Mouse (Mus musculus) midbrain, embryonic 12.5 days (tissue): ENCODE measurements around the gene Tectb. TPM values are rescaled to one million over a fixed set of nuclear protein-coding genes. Genes with fewer than 3 reads are reported as not detected.

Source experiments
- ATAC-seq: fragments of 200-750 bp; cut with Nextera tagmentation; 2 replicates; pipeline ENCODE4 v1.8.0; 2017; ENCODE audit warnings: low read depth, moderate TSS enrichment, moderate library complexity; ENCODE audit not compliant: low FRiP score
- H3K27ac ChIP-seq: fragments of 300-500 bp; sonication (generic); replicated peaks from 2 replicates; pipeline ENCODE4 v1.5.1; 2016; ENCODE audit warnings: mild to moderate bottlenecking
- H3K27me3 ChIP-seq: fragments of 300-500 bp; sonication (generic); 2 replicates; pipeline ENCODE4 v1.6.1; 2016; ENCODE audit warnings: mild to moderate bottlenecking
- H3K36me3 ChIP-seq: fragments of 300-500 bp; sonication (generic); 2 replicates; pipeline ENCODE4 v1.6.1; 2016
- H3K4me1 ChIP-seq: fragments of 300-500 bp; sonication (generic); 2 replicates; pipeline ENCODE4 v1.6.1; 2016
- H3K4me2 ChIP-seq: fragments of 300-500 bp; sonication (generic); replicated peaks from 2 replicates; pipeline ENCODE4 v1.6.1; 2016; ENCODE audit warnings: mild to moderate bottlenecking, moderate library complexity
- H3K4me3 ChIP-seq: fragments of 300-500 bp; sonication (generic); 2 replicates; pipeline ENCODE4 v1.5.1; 2016; ENCODE audit warnings: mild to moderate bottlenecking
- H3K9ac ChIP-seq: fragments of 300-500 bp; sonication (generic); replicated peaks from 2 replicates; pipeline ENCODE4 v1.6.1; 2016; ENCODE audit warnings: mild to moderate bottlenecking, moderate library complexity
- H3K9me3 ChIP-seq: fragments of 300-500 bp; sonication (generic); 2 replicates; pipeline ENCODE4 v1.6.1; 2016; ENCODE audit warnings: mild to moderate bottlenecking
- WGBS: fragments of 180-500 bp; shearing (Covaris S2); methylation state at CpG from one replicate; pipeline ENCODE4 v1.1.7; 2016; 5-methylcytosine and 5-hydroxymethylcytosine counted together
- microRNA-seq: library from miRNA; unstranded; fragments of <30 nt; microRNA quantifications from one replicate; pipeline ENCODE4, GENCODE M21; 2017
- polyA plus RNA-seq: library from polyadenylated mRNA; unstranded; fragments of >200 nt; fragmentation: Nextera tagmentation; extraction: Ambion mirVana; gene quantifications from 2 replicates; pipeline ENCODE4 v1.2.1, GENCODE M21; 2016

Gene Tectb
- polyA plus RNA-seq, 1 experiment from 2014 or later = 0.31 TPM

DNA sequence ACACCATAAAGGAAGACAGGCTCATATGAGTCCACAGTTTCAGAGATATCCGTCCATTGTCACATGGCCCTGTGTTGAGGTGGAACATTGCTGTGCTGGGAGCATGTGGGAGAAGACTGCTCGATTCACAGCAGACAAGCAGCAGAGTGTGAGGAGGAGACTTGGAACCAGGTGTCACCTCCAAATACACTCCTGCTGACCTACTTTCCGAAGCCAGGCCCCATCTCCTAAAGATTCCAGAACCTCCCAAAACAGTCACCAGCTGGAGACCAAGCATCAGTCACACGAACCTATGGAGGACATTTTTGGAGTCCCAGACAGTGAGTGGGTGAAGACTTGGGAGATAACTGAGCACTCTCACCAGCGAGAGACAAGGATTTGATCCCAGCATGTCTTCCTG, 56.0 kb downstream of the Tectb start:
- H3K4me2 ChIP-seq = no peak overlapping the region
- H3K4me1 ChIP-seq = no peaks in the 10 kb centered on the region
- no peak overlapping the region for H3K27ac ChIP-seq
- H3K36me3 ChIP-seq = no peaks in the 10 kb centered on the region
- H3K9ac ChIP-seq = no peak overlapping the region
- 82% methylated on average over 5 of the region's 5 CpGs for WGBS
- no peak overlapping the region for H3K4me3 ChIP-seq
- no peaks in the 10 kb centered on the region for H3K27me3 ChIP-seq
- H3K9me3 ChIP-seq = no peaks in the 10 kb centered on the region
- ATAC-seq = no peak

GRCm38 (mm10) chr19:55239766-55240426, 59.4 kb downstream of the Tectb start:
- no peaks in the 10 kb centered on the region for H3K27me3 ChIP-seq
- WGBS = 79% methylated on average over 6 of the region's 6 CpGs
- no peak overlapping the region for H3K4me3 ChIP-seq
- no peaks in the 10 kb centered on the region for H3K4me1 ChIP-seq
- H3K27ac ChIP-seq = no peak overlapping the region
- H3K36me3 ChIP-seq = no peaks in the 10 kb centered on the region
- H3K9me3 ChIP-seq = no peaks in the 10 kb centered on the region
- no peak overlapping the region for H3K4me2 ChIP-seq
- H3K9ac ChIP-seq = no peak overlapping the region
- no peak for ATAC-seq

DNA sequence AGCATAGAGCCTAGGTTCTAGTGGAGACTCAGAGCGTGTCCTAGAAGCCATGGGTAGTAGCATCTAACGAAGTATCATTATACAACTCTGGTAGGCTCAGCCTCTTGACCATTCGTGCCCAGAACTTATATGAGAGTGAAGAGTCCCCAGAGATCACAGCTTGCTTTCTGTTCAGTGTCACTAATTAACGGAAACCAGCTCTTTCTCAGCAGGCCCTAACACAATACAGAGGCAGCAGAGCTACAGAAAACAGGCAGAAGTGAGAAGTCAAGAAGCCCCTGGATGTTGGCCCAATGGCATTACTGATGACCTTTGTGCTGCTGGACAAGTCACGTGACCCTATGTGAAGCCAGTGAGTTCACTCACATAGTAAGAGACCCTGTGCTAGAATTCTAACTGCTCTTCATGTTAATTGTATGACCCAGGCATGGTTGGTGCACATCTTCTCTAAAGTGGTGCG, 60.7 kb downstream of the Tectb start, which contains the start of gene Gucy2g:
Gucy2g (minus strand) TSS at position 51 of the 460 bp plus-strand sequence.
- H3K9me3 ChIP-seq = no peaks in the 10 kb centered on the region
- no peak within 1 kb of the TSS for H3K9ac ChIP-seq
- 80% methylated on average over 6 of the region's 6 CpGs for WGBS
- no peaks in the 10 kb centered on the region for H3K36me3 ChIP-seq
- no peak within 1 kb of the TSS for H3K4me3 ChIP-seq
- no peaks in the 10 kb centered on the region for H3K27me3 ChIP-seq
- ATAC-seq = no peak
- H3K4me1 ChIP-seq = no peaks in the 10 kb centered on the region
- H3K27ac ChIP-seq = no peak within 1 kb of the TSS
- H3K4me2 ChIP-seq = no peak within 1 kb of the TSS

DNA sequence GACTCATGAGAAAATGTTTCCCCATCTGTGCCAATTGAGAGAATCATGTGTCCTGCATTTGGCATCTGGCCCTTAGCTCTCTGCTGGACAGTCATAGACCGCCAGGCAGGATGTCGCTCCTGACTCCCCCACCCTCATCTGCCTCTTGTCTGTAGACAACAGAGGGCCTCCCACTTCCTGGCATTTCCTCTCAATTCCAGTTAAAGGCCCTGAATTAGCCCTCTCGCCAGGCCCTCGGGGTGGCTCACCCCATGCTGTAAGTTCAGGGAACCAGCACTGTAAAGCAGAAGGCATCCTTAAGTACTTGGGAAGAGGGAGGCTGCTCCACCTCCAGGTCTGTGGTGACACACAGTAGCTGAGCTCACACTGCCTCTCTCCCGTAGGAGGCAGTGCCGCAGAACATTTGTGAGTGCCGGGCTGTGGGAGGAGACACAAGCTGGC, 64.3 kb downstream of the Tectb start:
- Histone ChIP-seq H3K27ac (no peak overlapping the region), H3K9ac (no peak overlapping the region), H3K4me1 (no peaks in the 10 kb centered on the region), H3K4me2 (no peak overlapping the region), H3K9me3 (no peaks in the 10 kb centered on the region), H3K4me3 (no peak overlapping the region), H3K27me3 (no peaks in the 10 kb centered on the region), H3K36me3 (no peaks in the 10 kb centered on the region)
- WGBS = 31% methylated on average over 7 of the region's 7 CpGs
- ATAC-seq = no peak

Small RNA genes within 50 kb of the gene (microRNA-seq; reads per million reads assigned to microRNA genes)
- 3.3 reads per million, percentile 9 among the genes with 10 or more reads in this experiment for gene Mir6715

Other genes with a start within 250 kb of the Tectb start
- gene Gpam, start 53.5 kb upstream of the Tectb start, polyA plus RNA-seq = 26.2 and 27.1 TPM in 2 replicates
- gene Gucy2g, start 60.5 kb downstream of the Tectb start, polyA plus RNA-seq = not detected in 2 replicates
- gene Acsl5, start 71.2 kb downstream of the Tectb start, polyA plus RNA-seq = 11.2 and 13.9 TPM in 2 replicates
- 96.5 and 99.5 TPM in 2 replicates for gene Zdhhc6, start 135.3 kb downstream of the Tectb start, polyA plus RNA-seq
- 34.1 TPM in 2 replicates for gene Vti1a, start 135.6 kb downstream of the Tectb start, polyA plus RNA-seq